In the genomic region with DNA sequence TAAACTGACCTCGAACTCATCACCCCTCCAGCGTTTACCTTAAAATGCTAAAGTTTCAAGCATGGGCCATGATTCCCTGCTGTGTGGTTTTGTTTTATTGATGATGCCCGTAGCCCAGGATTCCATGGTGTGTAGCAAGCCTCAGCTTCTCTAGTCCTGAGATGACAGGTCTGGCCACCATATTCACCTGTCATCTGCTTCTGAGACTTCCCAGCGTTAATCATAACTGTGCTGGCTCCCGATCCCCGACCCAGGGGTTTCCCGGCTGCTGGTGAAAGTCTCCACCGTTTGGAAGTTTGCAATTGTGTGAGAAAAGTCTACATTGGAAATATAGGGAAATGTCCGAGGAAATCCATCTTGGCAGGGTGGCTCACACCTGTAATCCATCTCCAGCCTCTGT, we compare ENCODE assay signal across 9 mouse cellular contexts. TPM values are rescaled to one million over a fixed set of nuclear protein-coding genes. Genes with fewer than 3 reads are reported as not detected.
DNase-seq lines count a peak whose midpoint lies in the region; ATAC-seq and TF ChIP-seq lines count a peak whose summit lies in the region.
"Had no signal": no experiment of that assay in that cellular context is flagged by ENCODE, and none has a peak within 500 bp of the region (broad histone marks: within the 10 kb centered on the region; RNA-seq: fewer than 3 reads in every experiment).

No protein-coding gene starts in this region.

- H3K27me3 ChIP-seq in heart, embryonic 11.5 days (ENCODE audit: control insufficient read depth, insufficient read depth, low read length) = no peaks in the 10 kb centered on the region
- H3K27me3 ChIP-seq in heart, embryonic 16.5 days (ENCODE audit: control insufficient read depth, insufficient read depth, low read length) = no peaks in the 10 kb centered on the region
- H3K27me3 ChIP-seq in liver, embryonic 16.5 days (ENCODE audit: control insufficient read depth, insufficient read depth, low read depth, low read length) = peaks cover 6% of the 10 kb centered on the region; the same call in 1 of the 2 replicates

- peak overlapping the region; percentile 90 for H3K4me2 ChIP-seq in heart, embryonic 11.5 days
- H3K4me2 ChIP-seq in heart, embryonic 16.5 days (ENCODE audit: low read depth, low read length) = peak overlapping the region; percentile 84
- peak overlapping the region; percentile 97 for H3K4me2 ChIP-seq in liver, embryonic 16.5 days (ENCODE audit: low read depth, low read length)

- H3K4me3 ChIP-seq in heart, embryonic 11.5 days (ENCODE audit: low read depth, low read length) = peak overlapping the region; percentile 61
- H3K4me3 ChIP-seq in ES-E14 (ENCODE audit: insufficient read depth in 1 of 2, low read depth in 1 of 2, low read length in 2 of 2, poor library complexity in 1 of 2, severe bottlenecking in 1 of 2) = peak overlapping the region; percentile 82 to 93
- H3K4me3 ChIP-seq in heart, embryonic 16.5 days (ENCODE audit: low read length) = peak overlapping the region; percentile 76
- peak overlapping the region; percentile 72 for H3K4me3 ChIP-seq in liver, embryonic 16.5 days (ENCODE audit: low read depth, low read length)

- no peaks in the 10 kb centered on the region for H3K9me3 ChIP-seq in heart, embryonic 11.5 days (replicated peaks; ENCODE audit: control insufficient read depth, low read length)
- no peaks in the 10 kb centered on the region for H3K9me3 ChIP-seq in ES-E14 (ENCODE audit: control insufficient read depth, insufficient read depth, low read depth, low read length)
- H3K9me3 ChIP-seq in heart, embryonic 16.5 days (replicated peaks; ENCODE audit: control insufficient read depth, low read length) = no peaks in the 10 kb centered on the region
- H3K9me3 ChIP-seq in liver, embryonic 16.5 days (replicated peaks; ENCODE audit: control insufficient read depth, low read length) = no peaks in the 10 kb centered on the region

- no peak for ATAC-seq in heart, embryonic 11.5 days (replicated peaks; ENCODE audit: insufficient number of reproducible peaks, low FRiP score, low TSS enrichment)
- no peak for ATAC-seq in heart, embryonic 16.5 days (replicated peaks; ENCODE audit: extremely low read depth, insufficient read depth, low FRiP score)
- no peak for ATAC-seq in liver, embryonic 16.5 days (ENCODE audit: low read depth)

- no peaks in the 10 kb centered on the region for H3K36me3 ChIP-seq in heart, embryonic 11.5 days (ENCODE audit: control insufficient read depth, insufficient read depth, low read length)
- H3K36me3 ChIP-seq in ES-E14 (ENCODE audit: control insufficient read depth, insufficient read depth, low read length, poor library complexity, severe bottlenecking) = no peaks in the 10 kb centered on the region
- no peaks in the 10 kb centered on the region for H3K36me3 ChIP-seq in heart, embryonic 16.5 days (ENCODE audit: control insufficient read depth, insufficient read depth)
- no peaks in the 10 kb centered on the region for H3K36me3 ChIP-seq in liver, embryonic 16.5 days (ENCODE audit: control insufficient read depth, insufficient read depth)

- no peak overlapping the region for H3K27ac ChIP-seq in heart, embryonic 11.5 days (ENCODE audit: low read depth, low read length)
- H3K27ac ChIP-seq in ES-E14 (ENCODE audit: insufficient read depth, low read depth, low read length, poor library complexity, severe bottlenecking) = no peak overlapping the region; the same call in 1 of the 2 replicates
- H3K27ac ChIP-seq in heart, embryonic 16.5 days (ENCODE audit: low read length) = no peak overlapping the region
- no peak overlapping the region for H3K27ac ChIP-seq in liver, embryonic 16.5 days (ENCODE audit: low read length)

- H3K9ac ChIP-seq in heart, embryonic 11.5 days (ENCODE audit: low read depth, low read length) = no peak overlapping the region
- H3K9ac ChIP-seq in ES-E14 (ENCODE audit: insufficient read depth, low read depth, low read length, poor library complexity, severe bottlenecking) = peak overlapping the region; percentile 73; the same call in 1 of the 2 replicates
- H3K9ac ChIP-seq in heart, embryonic 16.5 days (ENCODE audit: low read length) = peak overlapping the region; percentile 86; the same call in 1 of the 2 replicates
- H3K9ac ChIP-seq in liver, embryonic 16.5 days (ENCODE audit: low read depth, low read length) = peak overlapping the region; percentile 74

- 70% methylated on average over 9 of the region's 9 CpGs for WGBS in heart, embryonic 11.5 days (ENCODE audit: insufficient replicate concordance)
- WGBS in heart, embryonic 16.5 days = 69% methylated on average over 9 of the region's 9 CpGs
- 66% methylated on average over 9 of the region's 9 CpGs for WGBS in liver, embryonic 16.5 days (ENCODE audit: insufficient replicate concordance)

- in situ Hi-C loops in ES-E14 (cut with MboI; ENCODE audit: low sequenced_read_pairs in 2 of 2, unreplicated experiment in 2 of 2) = no loop called here

- no peaks in the 10 kb centered on the region for H3K4me1 ChIP-seq in heart, embryonic 11.5 days (ENCODE audit: control insufficient read depth, insufficient read depth, low read length)
- H3K4me1 ChIP-seq in ES-E14 (ENCODE audit: control insufficient read depth in 2 of 2, insufficient read depth in 2 of 2, low read length in 2 of 2, poor library complexity in 1 of 2) = 0 out of 4 replicates have a peak, but pooled peaks cover 2 to 4% of the 10 kb centered on the region in 2 experiments
- no peaks in the 10 kb centered on the region; the same call in 1 of the 2 replicates for H3K4me1 ChIP-seq in heart, embryonic 16.5 days (ENCODE audit: control insufficient read depth, insufficient read depth, low read length)
- H3K4me1 ChIP-seq in liver, embryonic 16.5 days (ENCODE audit: control insufficient read depth, low read depth, low read length) = peaks cover 11% of the 10 kb centered on the region

- no peak for DNase-seq in heart, postnatal 14 days
- no peak for DNase-seq in ES-E14 (ENCODE audit: low read depth, low spot score)
- DNase-seq in thymus, postnatal 14 days = no peak
- DNase-seq in embryo, embryonic 10 days (ENCODE audit: low spot score) = no peak
- DNase-seq in kidney, postnatal 25 days = no peak
- DNase-seq: right cerebral cortex, postnatal 25 days had no signal

- intact Hi-C loops in heart, postnatal 14 days (cut with DNase I) = no loop called here

TF ChIP-seq in ES-E14, 5 proteins besides CTCF, POLR2A, EP300 and RAD21:
- TF ChIP-seq ZC3H11A (IDR thresholded peaks at IDR 0.05; ENCODE audit: borderline replicate concordance, low read depth, low read length) = no peak
- no peak for TF ChIP-seq ZNF384 (IDR thresholded peaks at IDR 0.05; ENCODE audit: low read depth, low read length)
- TF ChIP-seq CHD2 (IDR thresholded peaks at IDR 0.05; ENCODE audit: low read depth, low read length) = no peak
- TF ChIP-seq HCFC1 (IDR thresholded peaks at IDR 0.05; ENCODE audit: borderline replicate concordance, insufficient read depth, low read length) = no peak
- TF ChIP-seq MAFK (IDR thresholded peaks at IDR 0.05; ENCODE audit: insufficient read depth, low read depth, low read length) = no peak

RNA-seq across cellular contexts. Expression of a gene that starts 0.8 kb away (rescaled TPM):
- polyA plus RNA-seq in heart, embryonic 11.5 days (2014; fragmentation: Nextera tagmentation; extraction: Ambion mirVana) = 1.0 and 2.4 TPM in 2 replicates
- total RNA-seq in heart, postnatal 14 days (2021) = under 1 TPM; 0.57 to 0.83 TPM
- 1.1 and 2.9 TPM in 2 replicates for total RNA-seq in ES-E14 (2012; rRNA removed)
- 1.7 and 2.3 TPM in 2 replicates for polyA plus RNA-seq in heart, embryonic 16.5 days (2015; fragmentation: Nextera tagmentation; extraction: Ambion mirVana)
- polyA plus RNA-seq in liver, embryonic 16.5 days (2015; fragmentation: Nextera tagmentation; extraction: Ambion mirVana) = 0.26 and 0.41 TPM in 2 replicates

RNA-seq across cellular contexts. Expression of a gene that starts 10.8 kb away (rescaled TPM):
- 0.32 and 0.42 TPM in 2 replicates for polyA plus RNA-seq in heart, embryonic 11.5 days (2014; fragmentation: Nextera tagmentation; extraction: Ambion mirVana)
- total RNA-seq in heart, postnatal 14 days (2021) = 10 to 100 TPM in 1 of 2 experiments, 1 to 10 TPM in 1; 8.5 to 15.3 TPM
- 6.4 and 7.2 TPM in 2 replicates for total RNA-seq in ES-E14 (2012; rRNA removed)
- 1.9 and 2.2 TPM in 2 replicates for polyA plus RNA-seq in heart, embryonic 16.5 days (2015; fragmentation: Nextera tagmentation; extraction: Ambion mirVana)
- polyA plus RNA-seq in liver, embryonic 16.5 days (2015; fragmentation: Nextera tagmentation; extraction: Ambion mirVana) = 0.12 and 0.13 TPM in 2 replicates

RNA-seq across cellular contexts. Expression of a gene that starts 13.6 kb away (rescaled TPM):
- polyA plus RNA-seq in heart, embryonic 11.5 days (2014; fragmentation: Nextera tagmentation; extraction: Ambion mirVana) = 4.8 and 5.8 TPM in 2 replicates
- under 1 TPM; 0.60 to 0.68 TPM for total RNA-seq in heart, postnatal 14 days (2021)
- total RNA-seq in ES-E14 (2012; rRNA removed) = 15.7 and 16.6 TPM in 2 replicates
- 2.3 TPM in 2 replicates for polyA plus RNA-seq in heart, embryonic 16.5 days (2015; fragmentation: Nextera tagmentation; extraction: Ambion mirVana)
- 0.48 and 0.61 TPM in 2 replicates for polyA plus RNA-seq in liver, embryonic 16.5 days (2015; fragmentation: Nextera tagmentation; extraction: Ambion mirVana)

RNA-seq across cellular contexts. Expression of a gene that starts 21.9 kb away (rescaled TPM):
- 871 and 955 TPM in 2 replicates for polyA plus RNA-seq in heart, embryonic 11.5 days (2014; fragmentation: Nextera tagmentation; extraction: Ambion mirVana)
- 100 to 1,000 TPM; 947 to 975 TPM for total RNA-seq in heart, postnatal 14 days (2021)
- 738 and 874 TPM in 2 replicates for total RNA-seq in ES-E14 (2012; rRNA removed)
- polyA plus RNA-seq in heart, embryonic 16.5 days (2015; fragmentation: Nextera tagmentation; extraction: Ambion mirVana) = 1,037 and 1,041 TPM in 2 replicates
- 510 and 520 TPM in 2 replicates for polyA plus RNA-seq in liver, embryonic 16.5 days (2015; fragmentation: Nextera tagmentation; extraction: Ambion mirVana)

RNA-seq across cellular contexts. Expression of a gene that starts 32.6 kb away (rescaled TPM):
- 16.3 and 16.7 TPM in 2 replicates for polyA plus RNA-seq in heart, embryonic 11.5 days (2014; fragmentation: Nextera tagmentation; extraction: Ambion mirVana)
- total RNA-seq in heart, postnatal 14 days (2021) = 10 to 100 TPM; 14.6 to 15.9 TPM
- 48.1 and 58.9 TPM in 2 replicates for total RNA-seq in ES-E14 (2012; rRNA removed)
- 13.3 TPM in 2 replicates for polyA plus RNA-seq in heart, embryonic 16.5 days (2015; fragmentation: Nextera tagmentation; extraction: Ambion mirVana)
- polyA plus RNA-seq in liver, embryonic 16.5 days (2015; fragmentation: Nextera tagmentation; extraction: Ambion mirVana) = 17.3 and 18.6 TPM in 2 replicates
